Mouse (Mus musculus) liver, adult (tissue): ENCODE measurements around the gene Wfdc6b.
"Not testable (repeated sequence)": the region's sequence is repeated elsewhere in the genome, so short reads cannot be mapped to it uniquely, and the experiment has no call there.

Experiments
- GATA4 ChIP-seq: IDR thresholded peaks from 2 replicates; pipeline ENCODE4 v1.6.1; 2014; ENCODE audit warnings: mild to moderate bottlenecking, low read length; ENCODE audit not compliant: insufficient replicate concordance

The Wfdc6b gene

GRCm38 (mm10) chr2:164613471-164613870 lies at the start of gene Wfdc6b, which contains the start of gene Wfdc8:
Wfdc6b (plus strand) TSS chr2:164613522.
Wfdc8 (minus strand) TSS chr2:164613626.
- TF ChIP-seq GATA4 = not testable (repeated sequence)

- TF ChIP-seq GATA4 = no peak
These were observed 49.0 kb upstream of the Wfdc6b start for GRCm38 (mm10) chr2:164564346-164564745.

GRCm38 (mm10) chr2:164566997-164567396 lies 46.3 kb upstream of the Wfdc6b start:
- no peak for TF ChIP-seq GATA4

GRCm38 (mm10) chr2:164567460-164567859 lies 45.9 kb upstream of the Wfdc6b start:
- TF ChIP-seq GATA4 = no peak; the same call in 1 of the 2 replicates

DNA sequence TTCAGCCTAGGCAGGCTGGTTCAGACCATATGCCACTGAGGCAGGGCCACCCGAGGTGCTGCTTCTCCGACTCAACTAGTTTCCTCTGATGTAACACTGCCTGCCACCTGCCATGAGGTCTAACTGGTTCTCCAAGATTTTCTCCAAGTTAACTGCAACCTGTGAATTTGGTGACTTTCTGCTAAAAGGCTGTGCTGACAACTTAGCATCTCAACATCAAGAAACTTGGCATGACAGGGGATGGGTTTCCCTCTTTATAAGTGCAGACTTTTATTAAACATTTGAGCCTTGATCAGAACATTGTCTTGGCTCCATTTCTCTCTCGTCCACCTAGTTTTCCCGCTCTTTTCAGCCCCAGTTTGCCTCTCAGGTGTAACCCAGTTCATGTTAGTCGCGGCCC lies 40.0 kb upstream of the Wfdc6b start, which contains the start of gene Spint3:
Gene Spint3, minus strand, starts transcription at position 101 of the 400 bp plus-strand sequence.
- TF ChIP-seq GATA4 = not testable (repeated sequence)

GRCm38 (mm10) chr2:164585025-164585725 lies 28.1 kb upstream of the Wfdc6b start, which contains the start of gene Wfdc6a:
Wfdc6a (minus strand) TSS chr2:164585447.
- not testable (repeated sequence) for TF ChIP-seq GATA4

DNA sequence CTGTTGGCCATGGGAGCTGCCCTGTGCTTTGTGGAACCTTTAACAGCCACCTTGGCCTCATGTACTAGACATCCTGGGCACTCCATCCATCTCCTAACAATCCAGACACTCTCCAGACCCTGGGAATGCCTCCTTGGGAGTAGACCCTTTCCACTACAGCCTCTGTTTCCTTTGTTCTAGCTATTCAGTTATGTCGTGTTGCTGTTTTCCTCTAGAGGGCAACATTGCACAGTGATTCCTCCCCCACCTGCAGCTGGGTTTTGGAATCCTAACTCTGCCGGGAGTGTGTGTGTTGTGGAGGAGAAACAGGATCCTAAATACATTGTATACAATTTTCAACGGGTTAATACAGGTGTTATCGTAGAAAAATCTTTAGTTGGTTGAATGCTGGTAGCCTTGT lies 21.3 kb upstream of the Wfdc6b start:
- TF ChIP-seq GATA4 = no peak

DNA sequence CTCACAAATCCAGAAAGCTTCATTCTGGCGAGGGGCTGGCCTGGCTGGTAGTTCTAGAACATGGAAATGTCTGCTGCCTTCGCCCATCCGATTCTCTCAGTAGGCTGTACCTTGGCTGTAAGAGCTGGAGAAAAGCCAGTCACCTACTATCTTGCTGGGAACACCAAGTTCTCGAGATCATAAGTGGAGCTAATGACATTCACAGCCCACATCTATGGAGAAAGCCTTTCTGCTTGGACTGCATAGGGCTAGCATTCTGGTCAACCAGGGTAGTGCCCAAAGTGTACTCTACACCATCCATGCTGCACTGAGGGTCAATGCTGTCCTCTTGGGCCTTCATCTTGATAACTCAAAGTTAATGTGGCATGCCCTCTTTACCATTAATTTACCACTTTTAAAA lies 19.8 kb upstream of the Wfdc6b start, which contains the start of gene Eppin:
Gene Eppin, minus strand, starts transcription at position 101 of the 400 bp plus-strand sequence.
- no peak for TF ChIP-seq GATA4

- TF ChIP-seq GATA4 = no peak
These were observed 13.1 kb upstream of the Wfdc6b start for GRCm38 (mm10) chr2:164600179-164600578.

GRCm38 (mm10) chr2:164603482-164603881 lies 9.8 kb upstream of the Wfdc6b start:
- no peak for TF ChIP-seq GATA4

DNA sequence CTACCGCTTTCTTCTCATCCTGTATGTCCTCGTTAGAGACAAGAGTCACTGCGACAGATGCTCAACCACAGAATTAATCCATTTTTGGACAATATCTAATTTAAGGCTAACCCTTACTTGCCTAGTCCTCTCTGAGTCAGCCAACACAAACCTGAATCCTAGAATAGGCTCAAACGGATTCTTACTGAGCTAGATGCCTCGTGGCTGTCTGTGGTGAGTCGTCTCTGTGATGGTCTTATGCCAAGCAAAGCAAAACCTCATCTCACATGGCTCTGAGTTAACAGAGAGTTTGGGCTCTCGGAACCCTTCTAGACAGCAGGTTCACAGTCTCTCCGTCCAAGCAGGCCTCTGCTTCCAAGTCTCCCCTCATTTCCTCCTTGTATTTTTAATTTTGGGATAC lies 8.9 kb upstream of the Wfdc6b start:
- no peak for TF ChIP-seq GATA4

DNA sequence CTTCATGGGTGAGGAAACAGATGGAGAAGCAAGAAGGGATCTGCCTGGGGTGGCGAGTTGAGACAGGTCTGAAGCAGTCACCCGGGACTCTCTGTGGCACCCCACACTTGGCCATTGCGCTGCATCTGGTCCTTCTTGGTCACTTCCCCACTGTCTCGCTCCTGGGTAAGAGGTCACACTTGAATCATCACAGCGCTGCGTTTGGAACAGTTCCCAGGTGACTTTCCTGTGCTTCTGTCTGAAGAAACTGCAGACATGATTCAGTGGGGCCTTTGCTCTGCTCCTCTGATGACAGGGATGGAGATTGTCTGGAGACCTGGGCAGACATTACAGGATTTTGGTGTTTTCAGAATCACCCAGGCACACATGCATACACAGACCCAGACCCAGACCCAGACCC lies 4.5 kb upstream of the Wfdc6b start:
- no peak for TF ChIP-seq GATA4

DNA sequence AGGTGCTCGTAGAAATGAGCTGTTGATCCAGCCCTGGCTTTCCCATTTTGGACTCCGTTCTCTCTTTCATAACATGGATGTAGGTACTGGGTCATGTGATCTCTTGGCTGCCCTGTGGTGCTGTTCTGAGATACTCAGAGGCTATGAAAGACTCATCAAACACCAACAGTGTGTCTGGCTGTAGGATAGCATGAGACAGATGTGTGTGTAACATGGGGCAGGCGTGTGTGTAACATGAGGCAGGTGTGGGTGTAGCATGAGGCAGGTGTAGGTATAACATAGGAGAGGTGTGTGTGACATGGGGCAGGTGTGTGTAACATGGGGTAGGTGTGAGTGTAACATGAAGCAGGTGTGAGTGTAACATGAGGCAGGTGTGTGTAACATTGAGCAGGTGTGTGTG lies 2.1 kb downstream of the Wfdc6b start:
- TF ChIP-seq GATA4 = no peak

GRCm38 (mm10) chr2:164619050-164619449 lies 5.7 kb downstream of the Wfdc6b start:
- no peak for TF ChIP-seq GATA4

GRCm38 (mm10) chr2:164621775-164622174 lies 8.5 kb downstream of the Wfdc6b start:
- no peak for TF ChIP-seq GATA4

GRCm38 (mm10) chr2:164635266-164635665 lies 21.9 kb downstream of the Wfdc6b start:
- TF ChIP-seq GATA4 = no peak

DNA sequence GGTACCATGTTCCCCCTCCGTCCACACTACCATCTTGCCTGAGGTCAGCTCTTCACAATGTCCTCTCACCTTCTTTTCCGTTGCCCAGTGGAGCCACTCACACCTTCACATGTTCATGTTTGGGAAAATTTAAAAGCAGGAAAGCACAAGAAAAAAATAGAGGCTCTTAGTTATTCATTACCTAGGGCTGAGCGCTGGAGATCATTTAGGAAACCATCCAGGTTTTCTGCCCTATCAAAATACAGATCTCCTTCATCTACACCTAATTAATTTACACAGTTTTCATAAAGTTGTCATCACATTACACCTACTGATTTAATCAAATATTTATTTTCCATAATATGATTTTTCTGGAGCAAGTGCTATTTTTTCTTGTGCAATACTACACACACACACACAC lies 25.4 kb downstream of the Wfdc6b start, which contains the start of gene Wfdc16:
Gene Wfdc16, minus strand, starts transcription at position 101 of the 400 bp plus-strand sequence.
- no peak for TF ChIP-seq GATA4
